8 mouse cellular contexts compared by ENCODE assay signal in genomic region chr17:21845545-21846321, GRCm38 (mm10). TPM values are rescaled to one million over a fixed set of nuclear protein-coding genes. Genes with fewer than 3 reads are reported as not detected.
DNase-seq lines count a peak whose midpoint lies in the region; ATAC-seq and TF ChIP-seq lines count a peak whose summit lies in the region.

Gene Zfp820, minus strand, starts transcription at chr17:21845772.

- no peaks in the 10 kb centered on the region for H3K27me3 ChIP-seq in forebrain, embryonic 14.5 days (replicated peaks; ENCODE audit: control insufficient read depth, insufficient read depth, low read length)
- no peaks in the 10 kb centered on the region for H3K27me3 ChIP-seq in heart, postnatal 0 days (ENCODE audit: control insufficient read depth, insufficient read depth, low read length)
- no peaks in the 10 kb centered on the region for H3K27me3 ChIP-seq in liver, postnatal 0 days (ENCODE audit: insufficient read depth, low read length)
- H3K27me3 ChIP-seq in neural tube, embryonic 15.5 days (replicated peaks): no peaks in the 10 kb centered on the region

- no peaks in the 10 kb centered on the region for H3K4me1 ChIP-seq in forebrain, embryonic 14.5 days (ENCODE audit: control insufficient read depth, insufficient read depth, low read length)
- peaks cover 7% of the 10 kb centered on the region; the same call in 1 of the 2 replicates for H3K4me1 ChIP-seq in heart, postnatal 0 days (ENCODE audit: control insufficient read depth, insufficient read depth)
- H3K4me1 ChIP-seq in liver, postnatal 0 days (ENCODE audit: insufficient read depth): no peaks in the 10 kb centered on the region
- H3K4me1 ChIP-seq in neural tube, embryonic 15.5 days: peaks cover 6% of the 10 kb centered on the region

- peak within 1 kb of the TSS; percentile 57 for H3K4me3 ChIP-seq in forebrain, embryonic 14.5 days (ENCODE audit: low read depth, low read length)
- H3K4me3 ChIP-seq in heart, postnatal 0 days (ENCODE audit: low read depth, low read length): peak within 1 kb of the TSS; percentile 68
- H3K4me3 ChIP-seq in liver, postnatal 0 days (ENCODE audit: low read depth, low read length): peak within 1 kb of the TSS; percentile 61
- peak within 1 kb of the TSS; percentile 67 for H3K4me3 ChIP-seq in neural tube, embryonic 15.5 days (replicated peaks)

- no peak for TF ChIP-seq EP300 in heart, postnatal 0 days (IDR thresholded peaks at IDR 0.05; ENCODE audit: low read depth)
- no peak for TF ChIP-seq EP300 in liver, postnatal 0 days (IDR thresholded peaks at IDR 0.05; ENCODE audit: low read depth)

- WGBS in forebrain, embryonic 14.5 days: 3% methylated on average over 22 of the region's 22 CpGs
- WGBS in heart, postnatal 0 days: 3% methylated on average over 22 of the region's 22 CpGs
- 4% methylated on average over 22 of the region's 22 CpGs for WGBS in liver, postnatal 0 days (ENCODE audit: insufficient replicate concordance)
- WGBS in neural tube, embryonic 15.5 days: 3% methylated on average over 22 of the region's 22 CpGs

- TF ChIP-seq CTCF in heart, postnatal 0 days (IDR thresholded peaks at IDR 0.05; ENCODE audit: low read depth): no peak
- TF ChIP-seq CTCF in liver, postnatal 0 days (IDR thresholded peaks at IDR 0.05; ENCODE audit: low read depth): no peak

- H3K9ac ChIP-seq in forebrain, embryonic 14.5 days (ENCODE audit: low read length): peak within 1 kb of the TSS; percentile 74
- peak within 1 kb of the TSS; percentile 65 for H3K9ac ChIP-seq in heart, postnatal 0 days (replicated peaks; ENCODE audit: low read depth, low read length)
- peak within 1 kb of the TSS; percentile 72 for H3K9ac ChIP-seq in liver, postnatal 0 days (replicated peaks)
- H3K9ac ChIP-seq in neural tube, embryonic 15.5 days (replicated peaks): peak within 1 kb of the TSS; percentile 62

- ATAC-seq in forebrain, embryonic 14.5 days: peak; percentile 99
- ATAC-seq in heart, postnatal 0 days (ENCODE audit: insufficient read depth, low read depth): peak; percentile 96
- ATAC-seq in liver, postnatal 0 days: peak; percentile 96
- peak; percentile 97 for ATAC-seq in neural tube, embryonic 15.5 days (ENCODE audit: low FRiP score)

- H3K9me3 ChIP-seq in forebrain, embryonic 14.5 days (replicated peaks; ENCODE audit: control insufficient read depth, low read length): no peaks in the 10 kb centered on the region
- H3K9me3 ChIP-seq in heart, postnatal 0 days (replicated peaks; ENCODE audit: control insufficient read depth, low read length): no peaks in the 10 kb centered on the region
- no peaks in the 10 kb centered on the region for H3K9me3 ChIP-seq in liver, postnatal 0 days (ENCODE audit: low read length)
- no peaks in the 10 kb centered on the region for H3K9me3 ChIP-seq in neural tube, embryonic 15.5 days (replicated peaks)

- no peak within 1 kb of the TSS for H3K27ac ChIP-seq in forebrain, embryonic 14.5 days (ENCODE audit: low read depth, low read length)
- H3K27ac ChIP-seq in heart, postnatal 0 days (ENCODE audit: low read depth): peak within 1 kb of the TSS; percentile 58
- H3K27ac ChIP-seq in liver, postnatal 0 days (ENCODE audit: low read depth): peak within 1 kb of the TSS; percentile 46
- H3K27ac ChIP-seq in neural tube, embryonic 15.5 days (replicated peaks): no peak within 1 kb of the TSS

- DNase-seq in CD4-positive helper T cell, adult 2 months (ENCODE audit: low read depth, low spot score): peak; percentile 10
- DNase-seq in adrenal gland, postnatal 36 days: peak; percentile 52 to 73
- peak; percentile 94 for DNase-seq in forebrain, embryonic 14.5 days (ENCODE audit: low spot score)
- peak; percentile 82 for DNase-seq in heart, postnatal 0 days (ENCODE audit: low spot score)
- peak; percentile 70 to 72 for DNase-seq in kidney, postnatal 36 days
- peak; percentile 56 for DNase-seq in liver, postnatal 0 days
- peak; percentile 55 for DNase-seq in thymus, postnatal 14 days

- H3K4me2 ChIP-seq in forebrain, embryonic 14.5 days (ENCODE audit: low read length): peak within 1 kb of the TSS; percentile 62
- H3K4me2 ChIP-seq in heart, postnatal 0 days (ENCODE audit: low read depth, low read length): peak within 1 kb of the TSS; percentile 59
- H3K4me2 ChIP-seq in liver, postnatal 0 days (ENCODE audit: low read depth, low read length): peak within 1 kb of the TSS; percentile 70
- peak within 1 kb of the TSS; percentile 74 for H3K4me2 ChIP-seq in neural tube, embryonic 15.5 days

- no peaks in the 10 kb centered on the region for H3K36me3 ChIP-seq in forebrain, embryonic 14.5 days (ENCODE audit: control insufficient read depth, insufficient read depth, low read length)
- no peaks in the 10 kb centered on the region for H3K36me3 ChIP-seq in heart, postnatal 0 days (replicated peaks; ENCODE audit: control insufficient read depth, insufficient read depth, low read length)
- no peaks in the 10 kb centered on the region for H3K36me3 ChIP-seq in liver, postnatal 0 days (replicated peaks; ENCODE audit: insufficient read depth, low read length)
- H3K36me3 ChIP-seq in neural tube, embryonic 15.5 days: no peaks in the 10 kb centered on the region

RNA-seq across cellular contexts. Expression of gene Zfp820, which starts in this region (rescaled TPM):
- total RNA-seq in adrenal gland, postnatal 36 days (2021): 1 to 10 TPM; 1.5 to 2.7 TPM
- 3.8 and 4.0 TPM in 2 replicates for polyA plus RNA-seq in forebrain, embryonic 14.5 days (2014; fragmentation: Nextera tagmentation; extraction: Ambion mirVana)
- total RNA-seq in heart, postnatal 0 days (2014; rRNA removed; ENCODE audit: low replicate concordance): 0.39 and 0.69 TPM in 2 replicates
- polyA plus RNA-seq in heart, postnatal 0 days (2015; fragmentation: Nextera tagmentation; extraction: Ambion mirVana): 2.9 and 3.3 TPM in 2 replicates
- polyA plus RNA-seq in liver, postnatal 0 days (2015; fragmentation: Nextera tagmentation; extraction: Ambion mirVana): 1.2 and 1.4 TPM in 2 replicates
- polyA plus RNA-seq in neural tube, embryonic 15.5 days (2015; fragmentation: Nextera tagmentation; extraction: Ambion mirVana): 1.9 and 3.0 TPM in 2 replicates

Comparison
In these comparisons a context has a peak if more than half of its experiments do, and no peak if none do; other contexts are left out.
1. DNase-seq: peak in every context shown above with its lines; median percentile 94 in forebrain, embryonic 14.5 days; 82 in heart, postnatal 0 days; 71 in kidney, postnatal 36 days; 62 in adrenal gland, postnatal 36 days; 56 in liver, postnatal 0 days; 55 in thymus, postnatal 14 days; 10 in CD4-positive helper T cell, adult 2 months.
2. H3K27ac ChIP-seq: peak in heart, postnatal 0 days (single experiment) and liver, postnatal 0 days (single experiment); none in forebrain, embryonic 14.5 days (single experiment) and neural tube, embryonic 15.5 days (single experiment).
3. Peak in every context shown above with its lines, with median percentiles within 50 percentile points of each other: ATAC-seq, H3K4me2 ChIP-seq, H3K4me3 ChIP-seq and H3K9ac ChIP-seq.